Mouse (Mus musculus): ENCODE results near the gene Smyd3. TPM values are rescaled to one million over a fixed set of nuclear protein-coding genes. Genes with fewer than 3 reads are reported as not detected.

Smyd3 gene
- polyA plus RNA-seq, 1 experiment, result 2.4 TPM

GRCm38 (mm10) chr1:179106702-179107145 lies 411.1 kb downstream of the Smyd3 start:
- Histone ChIP-seq H3K4me1 (ENCODE audit: control insufficient read depth, insufficient read depth, low read length) (no peaks in the 10 kb centered on the region), H3K27me3 (ENCODE audit: control insufficient read depth, insufficient read depth, low read length) (no peaks in the 10 kb centered on the region), H3K36me3 (ENCODE audit: control insufficient read depth, insufficient read depth, low read length) (no peaks in the 10 kb centered on the region), H3K27ac (ENCODE audit: control insufficient read depth, insufficient read depth, low read depth, low read length) (no peak overlapping the region), H3K4me3 (ENCODE audit: control insufficient read depth, low read depth, low read length) (no peak overlapping the region)
- no peak for TF ChIP-seq POLR2A (IDR thresholded peaks at IDR 0.05; ENCODE audit: control insufficient read depth, low read depth, low read length)
- TF ChIP-seq CTCF (IDR thresholded peaks at IDR 0.05; ENCODE audit: control insufficient read depth, insufficient read depth, insufficient replicate concordance, low read depth, low read length), result no peak

GRCm38 (mm10) chr1:179106103-179106701 lies 411.6 kb downstream of the Smyd3 start:
- TF ChIP-seq POLR2A (IDR thresholded peaks at IDR 0.05; ENCODE audit: control insufficient read depth, low read depth, low read length) (no peak), CTCF (IDR thresholded peaks at IDR 0.05; ENCODE audit: control insufficient read depth, insufficient read depth, insufficient replicate concordance, low read depth, low read length) (no peak)
- H3K27ac ChIP-seq (ENCODE audit: control insufficient read depth, insufficient read depth, low read depth, low read length), result no peak overlapping the region
- H3K36me3 ChIP-seq (ENCODE audit: control insufficient read depth, insufficient read depth, low read length), result no peaks in the 10 kb centered on the region
- no peak overlapping the region for H3K4me3 ChIP-seq (ENCODE audit: control insufficient read depth, low read depth, low read length)
- H3K4me1 ChIP-seq (ENCODE audit: control insufficient read depth, insufficient read depth, low read length), result no peaks in the 10 kb centered on the region
- no peaks in the 10 kb centered on the region for H3K27me3 ChIP-seq (ENCODE audit: control insufficient read depth, insufficient read depth, low read length)

- Histone ChIP-seq H3K4me1 (ENCODE audit: control insufficient read depth, insufficient read depth, low read length) (no peaks in the 10 kb centered on the region), H3K27ac (ENCODE audit: control insufficient read depth, insufficient read depth, low read depth, low read length) (no peak overlapping the region), H3K4me3 (ENCODE audit: control insufficient read depth, low read depth, low read length) (no peak overlapping the region), H3K36me3 (ENCODE audit: control insufficient read depth, insufficient read depth, low read length) (no peaks in the 10 kb centered on the region), H3K27me3 (ENCODE audit: control insufficient read depth, insufficient read depth, low read length) (no peaks in the 10 kb centered on the region)
- TF ChIP-seq POLR2A (IDR thresholded peaks at IDR 0.05; ENCODE audit: control insufficient read depth, low read depth, low read length) (no peak), CTCF (IDR thresholded peaks at IDR 0.05; ENCODE audit: control insufficient read depth, insufficient read depth, insufficient replicate concordance, low read depth, low read length) (no peak)
Measured at GRCm38 (mm10) chr1:179104447-179104846, 413.4 kb downstream of the Smyd3 start.

GRCm38 (mm10) chr1:179096993-179097392 lies 420.8 kb downstream of the Smyd3 start:
- H3K36me3 ChIP-seq (ENCODE audit: control insufficient read depth, insufficient read depth, low read length), result no peaks in the 10 kb centered on the region
- no peaks in the 10 kb centered on the region for H3K27me3 ChIP-seq (ENCODE audit: control insufficient read depth, insufficient read depth, low read length)
- TF ChIP-seq CTCF (IDR thresholded peaks at IDR 0.05; ENCODE audit: control insufficient read depth, insufficient read depth, insufficient replicate concordance, low read depth, low read length), result no peak
- no peak for TF ChIP-seq POLR2A (IDR thresholded peaks at IDR 0.05; ENCODE audit: control insufficient read depth, low read depth, low read length)
- H3K27ac ChIP-seq (ENCODE audit: control insufficient read depth, insufficient read depth, low read depth, low read length), result no peak overlapping the region
- H3K4me1 ChIP-seq (ENCODE audit: control insufficient read depth, insufficient read depth, low read length), result no peaks in the 10 kb centered on the region
- no peak overlapping the region for H3K4me3 ChIP-seq (ENCODE audit: control insufficient read depth, low read depth, low read length)

GRCm38 (mm10) chr1:179096323-179096722 lies 421.5 kb downstream of the Smyd3 start:
- Histone ChIP-seq H3K27ac (ENCODE audit: control insufficient read depth, insufficient read depth, low read depth, low read length) (no peak overlapping the region), H3K4me1 (ENCODE audit: control insufficient read depth, insufficient read depth, low read length) (no peaks in the 10 kb centered on the region), H3K36me3 (ENCODE audit: control insufficient read depth, insufficient read depth, low read length) (no peaks in the 10 kb centered on the region), H3K27me3 (ENCODE audit: control insufficient read depth, insufficient read depth, low read length) (no peaks in the 10 kb centered on the region), H3K4me3 (ENCODE audit: control insufficient read depth, low read depth, low read length) (no peak overlapping the region)
- no peak for TF ChIP-seq CTCF (IDR thresholded peaks at IDR 0.05; ENCODE audit: control insufficient read depth, insufficient read depth, insufficient replicate concordance, low read depth, low read length)
- TF ChIP-seq POLR2A (IDR thresholded peaks at IDR 0.05; ENCODE audit: control insufficient read depth, low read depth, low read length), result no peak

- H3K4me1 ChIP-seq (ENCODE audit: control insufficient read depth, insufficient read depth, low read length), result no peaks in the 10 kb centered on the region
- H3K36me3 ChIP-seq (ENCODE audit: control insufficient read depth, insufficient read depth, low read length), result no peaks in the 10 kb centered on the region
- H3K27me3 ChIP-seq (ENCODE audit: control insufficient read depth, insufficient read depth, low read length), result no peaks in the 10 kb centered on the region
- no peak overlapping the region for H3K4me3 ChIP-seq (ENCODE audit: control insufficient read depth, low read depth, low read length)
- TF ChIP-seq POLR2A (IDR thresholded peaks at IDR 0.05; ENCODE audit: control insufficient read depth, low read depth, low read length) (no peak), CTCF (IDR thresholded peaks at IDR 0.05; ENCODE audit: control insufficient read depth, insufficient read depth, insufficient replicate concordance, low read depth, low read length) (no peak)
- no peak overlapping the region for H3K27ac ChIP-seq (ENCODE audit: control insufficient read depth, insufficient read depth, low read depth, low read length)
Measured at GRCm38 (mm10) chr1:179089174-179089573, 428.7 kb downstream of the Smyd3 start.

- TF ChIP-seq CTCF (IDR thresholded peaks at IDR 0.05; ENCODE audit: control insufficient read depth, insufficient read depth, insufficient replicate concordance, low read depth, low read length) (no peak), POLR2A (IDR thresholded peaks at IDR 0.05; ENCODE audit: control insufficient read depth, low read depth, low read length) (no peak)
- H3K4me3 ChIP-seq (ENCODE audit: control insufficient read depth, low read depth, low read length), result no peak overlapping the region
Measured at GRCm38 (mm10) chr1:179087033-179087998, 430.5 kb downstream of the Smyd3 start.

More at GRCm38 (mm10) chr1:179087033-179087998, 430.5 kb downstream of the Smyd3 start:
- Histone ChIP-seq H3K4me1 (ENCODE audit: control insufficient read depth, insufficient read depth, low read length) (no peaks in the 10 kb centered on the region), H3K27me3 (ENCODE audit: control insufficient read depth, insufficient read depth, low read length) (no peaks in the 10 kb centered on the region), H3K36me3 (ENCODE audit: control insufficient read depth, insufficient read depth, low read length) (no peaks in the 10 kb centered on the region), H3K27ac (ENCODE audit: control insufficient read depth, insufficient read depth, low read depth, low read length) (no peak overlapping the region)

Measured in testis, adult 2 months (tissue).